Mouse (Mus musculus): ENCODE measurements around the gene Gm27021. TPM values are rescaled to one million over a fixed set of nuclear protein-coding genes. Genes with fewer than 3 reads are reported as not detected.

The Gm27021 gene
- polyA plus RNA-seq, 1 experiment from 2014 or later, result 3.6 TPM

GRCm38 (mm10) chr8:120666807-120667470, 940 bp downstream of the Gm27021 start:
- no peaks in the 10 kb centered on the region for H3K27me3 ChIP-seq (ENCODE audit: control insufficient read depth, insufficient read depth, low read length)
- 1% methylated on average over 17 of the region's 17 CpGs for WGBS
- ATAC-seq (ENCODE audit: low FRiP score, low TSS enrichment), result no peak
- peaks cover 21% of the 10 kb centered on the region for H3K4me1 ChIP-seq (ENCODE audit: control insufficient read depth, insufficient read depth, low read length)
- H3K9me3 ChIP-seq (ENCODE audit: control insufficient read depth, low read length), result no peaks in the 10 kb centered on the region
- peaks cover 27% of the 10 kb centered on the region for H3K36me3 ChIP-seq (ENCODE audit: control insufficient read depth, insufficient read depth, low read length)
- H3K9ac ChIP-seq (ENCODE audit: low read depth, low read length), result peak overlapping the region; percentile 97
- H3K4me3 ChIP-seq (ENCODE audit: low read length), result peak overlapping the region; percentile 95
- peak overlapping the region; percentile 91 for H3K4me2 ChIP-seq (replicated peaks; ENCODE audit: low read depth, low read length)
- no peak overlapping the region for H3K27ac ChIP-seq (ENCODE audit: low read depth, low read length)

GRCm38 (mm10) chr8:120665726-120666455, 2.0 kb downstream of the Gm27021 start:
- no peak for ATAC-seq (ENCODE audit: low FRiP score, low TSS enrichment)
- Histone ChIP-seq H3K4me3 (ENCODE audit: low read length) (peak overlapping the region; percentile 95; the same call in 1 of the 2 replicates), H3K4me1 (ENCODE audit: control insufficient read depth, insufficient read depth, low read length) (peaks cover 21% of the 10 kb centered on the region), H3K4me2 (replicated peaks; ENCODE audit: low read depth, low read length) (peak overlapping the region; percentile 91), H3K27me3 (ENCODE audit: control insufficient read depth, insufficient read depth, low read length) (no peaks in the 10 kb centered on the region), H3K9me3 (ENCODE audit: control insufficient read depth, low read length) (no peaks in the 10 kb centered on the region), H3K9ac (ENCODE audit: low read depth, low read length) (no peak overlapping the region; the same call in 1 of the 2 replicates), H3K36me3 (ENCODE audit: control insufficient read depth, insufficient read depth, low read length) (peaks cover 19% of the 10 kb centered on the region), H3K27ac (ENCODE audit: low read depth, low read length) (no peak overlapping the region)
- WGBS, result 74% methylated on average over 3 of the region's 3 CpGs

GRCm38 (mm10) chr8:120664566-120664965, 3.3 kb downstream of the Gm27021 start:
- H3K9ac ChIP-seq (ENCODE audit: low read depth, low read length), result no peak overlapping the region
- 80% methylated on average over 6 of the region's 6 CpGs for WGBS
- peaks cover 8% of the 10 kb centered on the region; the same call in 1 of the 2 replicates for H3K36me3 ChIP-seq (ENCODE audit: control insufficient read depth, insufficient read depth, low read length)
- H3K9me3 ChIP-seq (ENCODE audit: control insufficient read depth, low read length), result no peaks in the 10 kb centered on the region
- H3K4me1 ChIP-seq (ENCODE audit: control insufficient read depth, insufficient read depth, low read length), result peaks cover 21% of the 10 kb centered on the region
- H3K4me2 ChIP-seq (replicated peaks; ENCODE audit: low read depth, low read length), result no peak overlapping the region
- no peak for ATAC-seq (ENCODE audit: low FRiP score, low TSS enrichment)
- no peaks in the 10 kb centered on the region for H3K27me3 ChIP-seq (ENCODE audit: control insufficient read depth, insufficient read depth, low read length)
- H3K27ac ChIP-seq (ENCODE audit: low read depth, low read length), result no peak overlapping the region
- no peak overlapping the region for H3K4me3 ChIP-seq (ENCODE audit: low read length)

- Histone ChIP-seq H3K4me2 (replicated peaks; ENCODE audit: low read depth, low read length) (no peak overlapping the region), H3K36me3 (ENCODE audit: control insufficient read depth, insufficient read depth, low read length) (peaks cover 57% of the 10 kb centered on the region), H3K9me3 (ENCODE audit: control insufficient read depth, low read length) (no peaks in the 10 kb centered on the region), H3K27me3 (ENCODE audit: control insufficient read depth, insufficient read depth, low read length) (no peaks in the 10 kb centered on the region), H3K4me1 (ENCODE audit: control insufficient read depth, insufficient read depth, low read length) (no peaks in the 10 kb centered on the region), H3K4me3 (ENCODE audit: low read length) (no peak overlapping the region), H3K9ac (ENCODE audit: low read depth, low read length) (no peak overlapping the region), H3K27ac (ENCODE audit: low read depth, low read length) (no peak overlapping the region)
- ATAC-seq (ENCODE audit: low FRiP score, low TSS enrichment), result no peak
- 94% methylated on average over 8 of the region's 8 CpGs for WGBS
Measured at GRCm38 (mm10) chr8:120657415-120657814, 10.5 kb downstream of the Gm27021 start.

GRCm38 (mm10) chr8:120656322-120657052, 11.4 kb downstream of the Gm27021 start:
- no peaks in the 10 kb centered on the region for H3K9me3 ChIP-seq (ENCODE audit: control insufficient read depth, low read length)
- WGBS, result 92% methylated on average over 7 of the region's 7 CpGs
- H3K4me3 ChIP-seq (ENCODE audit: low read length), result no peak overlapping the region
- H3K27me3 ChIP-seq (ENCODE audit: control insufficient read depth, insufficient read depth, low read length), result no peaks in the 10 kb centered on the region
- H3K36me3 ChIP-seq (ENCODE audit: control insufficient read depth, insufficient read depth, low read length), result peaks cover 57% of the 10 kb centered on the region
- H3K4me2 ChIP-seq (replicated peaks; ENCODE audit: low read depth, low read length), result no peak overlapping the region
- H3K27ac ChIP-seq (ENCODE audit: low read depth, low read length), result no peak overlapping the region
- no peaks in the 10 kb centered on the region for H3K4me1 ChIP-seq (ENCODE audit: control insufficient read depth, insufficient read depth, low read length)
- H3K9ac ChIP-seq (ENCODE audit: low read depth, low read length), result no peak overlapping the region
- no peak for ATAC-seq (ENCODE audit: low FRiP score, low TSS enrichment)

GRCm38 (mm10) chr8:120647532-120647931, 20.3 kb downstream of the Gm27021 start, which contains the start of gene 1190005I06Rik:
TSS of gene 1190005I06Rik (minus strand) at chr8:120647632.
- no peak within 1 kb of the TSS for H3K4me2 ChIP-seq (replicated peaks; ENCODE audit: low read depth, low read length)
- ATAC-seq (ENCODE audit: low FRiP score, low TSS enrichment), result no peak
- no peaks in the 10 kb centered on the region for H3K27me3 ChIP-seq (ENCODE audit: control insufficient read depth, insufficient read depth, low read length)
- H3K27ac ChIP-seq (ENCODE audit: low read depth, low read length), result no peak within 1 kb of the TSS
- no peak within 1 kb of the TSS for H3K4me3 ChIP-seq (ENCODE audit: low read length)
- WGBS, result 65% methylated on average over 7 of the region's 7 CpGs
- H3K9ac ChIP-seq (ENCODE audit: low read depth, low read length), result no peak within 1 kb of the TSS
- no peaks in the 10 kb centered on the region for H3K36me3 ChIP-seq (ENCODE audit: control insufficient read depth, insufficient read depth, low read length)
- H3K4me1 ChIP-seq (ENCODE audit: control insufficient read depth, insufficient read depth, low read length), result no peaks in the 10 kb centered on the region
- H3K9me3 ChIP-seq (ENCODE audit: control insufficient read depth, low read length), result no peaks in the 10 kb centered on the region

- Histone ChIP-seq H3K27me3 (ENCODE audit: control insufficient read depth, insufficient read depth, low read length) (no peaks in the 10 kb centered on the region), H3K36me3 (ENCODE audit: control insufficient read depth, insufficient read depth, low read length) (no peaks in the 10 kb centered on the region), H3K4me3 (ENCODE audit: low read length) (no peak overlapping the region), H3K27ac (ENCODE audit: low read depth, low read length) (no peak overlapping the region), H3K4me2 (replicated peaks; ENCODE audit: low read depth, low read length) (no peak overlapping the region), H3K9me3 (ENCODE audit: control insufficient read depth, low read length) (no peaks in the 10 kb centered on the region), H3K4me1 (ENCODE audit: control insufficient read depth, insufficient read depth, low read length) (no peaks in the 10 kb centered on the region), H3K9ac (ENCODE audit: low read depth, low read length) (no peak overlapping the region)
- WGBS, result 76% methylated on average over 7 of the region's 7 CpGs
- no peak for ATAC-seq (ENCODE audit: low FRiP score, low TSS enrichment)
Measured at GRCm38 (mm10) chr8:120644663-120645062, 23.2 kb downstream of the Gm27021 start.

- Histone ChIP-seq H3K4me1 (ENCODE audit: control insufficient read depth, insufficient read depth, low read length) (no peaks in the 10 kb centered on the region), H3K9ac (ENCODE audit: low read depth, low read length) (no peak overlapping the region), H3K27ac (ENCODE audit: low read depth, low read length) (no peak overlapping the region), H3K4me3 (ENCODE audit: low read length) (no peak overlapping the region), H3K36me3 (ENCODE audit: control insufficient read depth, insufficient read depth, low read length) (no peaks in the 10 kb centered on the region), H3K4me2 (replicated peaks; ENCODE audit: low read depth, low read length) (no peak overlapping the region), H3K27me3 (ENCODE audit: control insufficient read depth, insufficient read depth, low read length) (no peaks in the 10 kb centered on the region), H3K9me3 (ENCODE audit: control insufficient read depth, low read length) (peaks cover 2% of the 10 kb centered on the region; the same call in 1 of the 2 replicates)
- 82% methylated on average over 10 of the region's 10 CpGs for WGBS
- ATAC-seq (ENCODE audit: low FRiP score, low TSS enrichment), result no peak
Measured at GRCm38 (mm10) chr8:120642031-120642662, 25.7 kb downstream of the Gm27021 start.

Measured in kidney, embryonic 14.5 days (tissue).